Mouse (Mus musculus): Measurements from ENCODE around the gene Enam. TPM values are rescaled to one million over a fixed set of nuclear protein-coding genes. Genes with fewer than 3 reads are reported as not detected.
"Not testable (repeated sequence)": the region's sequence is repeated elsewhere in the genome, so short reads cannot be mapped to it uniquely, and the experiment has no call there.

Gene Enam
- 0.04 TPM in 1 of 2 replicates, not detected in the other for polyA plus RNA-seq (2012; rRNA removed)

GRCm38 (mm10) chr5:88487675-88488074, at the start of gene Enam:
Gene Enam, plus strand, starts transcription at chr5:88487975.
- DNase-seq (ENCODE audit: low read depth, low spot score): no peak

GRCm38 (mm10) chr5:88455691-88456090, 32.1 kb upstream of the Enam start, which contains the start of gene Ambn:
Gene Ambn, plus strand, starts transcription at chr5:88455991.
- no peak for DNase-seq (ENCODE audit: low read depth, low spot score)
- WGBS: 84% methylated on average over 3 of the region's 3 CpGs

- no peak for DNase-seq (ENCODE audit: low read depth, low spot score)
- WGBS: 86% methylated on average over 2 of the region's 2 CpGs
These were observed 20.3 kb upstream of the Enam start for GRCm38 (mm10) chr5:88467471-88467870.

GRCm38 (mm10) chr5:88468807-88469704, 18.7 kb upstream of the Enam start:
- no peak for DNase-seq (ENCODE audit: low read depth, low spot score)
- 86% methylated on average over 4 of the region's 4 CpGs for WGBS

GRCm38 (mm10) chr5:88489004-88489403, 1.2 kb downstream of the Enam start:
- WGBS: 59% methylated on average over 2 of the region's 2 CpGs
- DNase-seq (ENCODE audit: low read depth, low spot score): no peak

GRCm38 (mm10) chr5:88491111-88491510, 3.3 kb downstream of the Enam start:
- 83% methylated on average over 5 of the region's 5 CpGs for WGBS
- DNase-seq (ENCODE audit: low read depth, low spot score): no peak

GRCm38 (mm10) chr5:88499781-88500180, 12.0 kb downstream of the Enam start:
- 32% methylated on average over 3 of the region's 3 CpGs for WGBS
- DNase-seq (ENCODE audit: low read depth, low spot score): no peak

- 42% methylated on average over 1 of the region's 1 CpGs for WGBS
- no peak for DNase-seq (ENCODE audit: low read depth, low spot score)
These were observed 20.8 kb downstream of the Enam start for GRCm38 (mm10) chr5:88508555-88508954.

GRCm38 (mm10) chr5:88508990-88509389, 21.2 kb downstream of the Enam start:
- 71% methylated on average over 1 of the region's 1 CpGs for WGBS
- no peak for DNase-seq (ENCODE audit: low read depth, low spot score)

- WGBS: 4% methylated on average over 2 of the region's 2 CpGs
- peak; percentile 7 for DNase-seq (ENCODE audit: low read depth, low spot score)
These were observed 31.5 kb downstream of the Enam start for GRCm38 (mm10) chr5:88519232-88519631.

- 91% methylated on average over 3 of the region's 3 CpGs for WGBS
- DNase-seq (ENCODE audit: low read depth, low spot score): no peak
These were observed 39.9 kb downstream of the Enam start, which contains the start of gene Jchain for GRCm38 (mm10) chr5:88527657-88528056. Gene Jchain, minus strand, starts transcription at chr5:88527891.

- 49% methylated on average over 1 of the region's 1 CpGs for WGBS
- no peak for DNase-seq (ENCODE audit: low read depth, low spot score)
These were observed 43.1 kb downstream of the Enam start for GRCm38 (mm10) chr5:88530908-88531307.

GRCm38 (mm10) chr5:88534697-88535096, 46.9 kb downstream of the Enam start:
- WGBS: 63% methylated on average over 3 of the region's 3 CpGs

GRCm38 (mm10) chr5:88540845-88541244, 53.1 kb downstream of the Enam start:
- DNase-seq (ENCODE audit: low read depth, low spot score): no peak

More at GRCm38 (mm10) chr5:88534697-88535096, 46.9 kb downstream of the Enam start:
- no peak for DNase-seq (ENCODE audit: low read depth, low spot score)

- no peak for DNase-seq (ENCODE audit: low read depth, low spot score)
- 56% methylated on average over 5 of the region's 5 CpGs for WGBS
These were observed 55.0 kb downstream of the Enam start for GRCm38 (mm10) chr5:88542651-88543282.

GRCm38 (mm10) chr5:88544411-88544810, 56.6 kb downstream of the Enam start:
- 85% methylated on average over 1 of the region's 1 CpGs for WGBS
- DNase-seq (ENCODE audit: low read depth, low spot score): not testable (repeated sequence)

- 82% methylated on average over 7 of the region's 7 CpGs for WGBS
- DNase-seq (ENCODE audit: low read depth, low spot score): no peak
These were observed 57.8 kb downstream of the Enam start for GRCm38 (mm10) chr5:88545536-88545935.

GRCm38 (mm10) chr5:88553271-88554085, 65.7 kb downstream of the Enam start:
- WGBS: 4% methylated on average over 29 of the region's 29 CpGs
- no peak for DNase-seq (ENCODE audit: low read depth, low spot score)

- DNase-seq (ENCODE audit: low read depth, low spot score): peak; percentile 96
- under 1% methylated on average over 76 of the region's 76 CpGs for WGBS
These were observed 66.5 kb downstream of the Enam start, which contains the start of gene Utp3 for GRCm38 (mm10) chr5:88554086-88554886. Gene Utp3, plus strand, starts transcription at chr5:88554462.

Data from large intestine, adult 2 months (tissue).